Mouse (Mus musculus) heart, postnatal 10 days (tissue): ENCODE results near the gene Gm13090. TPM values are rescaled to one million over a fixed set of nuclear protein-coding genes. Genes with fewer than 3 reads are reported as not detected.

Source experiments
- DNase-seq, 2 experiments: peaks; one replicate each; pipeline ENCODE4 v3.0.0; 2021
- intact Hi-C: fragments of 180-260 bp; cut with DNase I; formaldehyde crosslinking; loops from one replicate; pipeline ENCODE4 v1.15.1; 2025
- total RNA-seq, 2 experiments: library from RNA; stranded (reverse); gene quantifications; 2 replicates each; pipeline ENCODE4 v1.2.3; 2021

The Gm13090 gene
- total RNA-seq, 2 experiments from 2014 or later: not detected

DNA sequence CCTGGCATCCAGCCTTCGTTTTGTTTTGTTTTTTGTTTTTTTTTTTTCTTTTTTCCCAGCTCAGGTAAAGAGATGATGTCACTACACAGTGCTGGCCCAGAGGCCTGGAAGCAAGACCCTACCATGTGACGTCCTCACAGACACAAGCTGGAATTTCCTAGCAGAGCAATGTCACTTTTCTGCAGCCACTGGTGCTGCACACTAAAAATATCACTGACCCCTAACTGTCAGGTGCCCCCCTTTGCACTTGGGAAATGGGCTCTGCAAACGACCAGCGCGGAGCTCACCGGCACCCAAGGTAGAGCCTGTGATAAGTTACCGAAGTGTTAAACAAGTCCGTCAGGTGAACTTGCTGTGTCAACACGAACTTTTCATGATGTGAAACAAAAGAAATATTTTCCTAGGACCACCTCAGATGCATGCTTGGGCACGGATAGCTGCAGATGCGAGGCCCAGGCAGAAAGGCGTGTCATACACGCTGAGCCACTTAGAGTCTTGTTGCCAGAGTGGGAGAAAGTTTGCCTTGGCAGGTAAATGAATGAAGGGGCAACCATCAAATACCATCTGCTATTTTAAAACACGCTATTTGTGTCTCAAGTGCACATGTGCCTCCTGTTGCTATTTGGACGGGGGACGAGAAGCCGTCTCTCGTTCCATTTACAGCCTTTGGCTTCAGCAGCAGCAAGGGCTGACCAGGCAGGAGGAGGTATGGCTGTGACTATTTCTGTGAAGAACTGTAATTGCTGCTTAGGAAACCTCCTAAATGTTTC is 7.1 kb downstream of the Gm13090 start:
- DNase-seq: peak; percentile 63 to 67
- intact Hi-C loops: no loop called here

DNA sequence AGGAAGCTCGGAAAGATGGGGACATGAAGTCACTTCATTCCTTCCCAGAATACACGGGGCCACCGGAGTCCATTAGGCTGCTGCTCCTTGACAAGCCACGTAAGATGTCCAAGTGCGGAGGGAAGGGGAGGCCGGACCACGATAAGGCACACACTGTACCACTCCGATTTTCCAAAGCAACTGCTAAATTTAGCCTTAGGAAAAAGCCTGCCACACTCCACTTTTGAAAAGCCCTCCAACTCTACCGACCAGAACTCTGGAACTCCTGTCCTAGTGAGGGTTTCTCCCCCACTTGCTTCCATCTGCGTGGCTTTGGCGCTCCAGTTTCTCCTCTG is 7.7 kb downstream of the Gm13090 start:
- DNase-seq: no peak
- intact Hi-C loops: no loop called here

GRCm38 (mm10) chr4:151103646-151104045 is 14.3 kb downstream of the Gm13090 start:
- intact Hi-C loops: no loop called here
- DNase-seq: no peak

DNA sequence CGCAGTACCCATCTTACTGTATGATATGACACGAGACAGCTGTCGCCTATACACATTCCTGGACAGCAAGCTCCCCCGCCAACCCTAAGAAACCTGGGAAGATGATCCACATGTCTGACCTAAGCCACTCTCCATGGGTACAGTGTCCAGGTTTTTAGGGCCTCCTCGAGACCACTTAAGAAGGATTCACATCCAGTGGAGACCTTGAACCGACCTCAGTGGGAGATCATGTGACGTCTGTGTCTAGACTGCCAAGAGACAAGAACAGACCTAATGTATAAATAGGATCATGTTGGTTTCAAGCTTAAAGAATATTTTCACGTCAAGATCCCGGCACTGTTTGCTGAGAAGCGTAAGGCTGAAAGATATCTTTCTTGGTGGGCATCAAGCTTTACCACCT is 14.8 kb downstream of the Gm13090 start:
- peak in 1 of 2 experiments; percentile 36 for DNase-seq
- intact Hi-C loops: no loop called here

DNA sequence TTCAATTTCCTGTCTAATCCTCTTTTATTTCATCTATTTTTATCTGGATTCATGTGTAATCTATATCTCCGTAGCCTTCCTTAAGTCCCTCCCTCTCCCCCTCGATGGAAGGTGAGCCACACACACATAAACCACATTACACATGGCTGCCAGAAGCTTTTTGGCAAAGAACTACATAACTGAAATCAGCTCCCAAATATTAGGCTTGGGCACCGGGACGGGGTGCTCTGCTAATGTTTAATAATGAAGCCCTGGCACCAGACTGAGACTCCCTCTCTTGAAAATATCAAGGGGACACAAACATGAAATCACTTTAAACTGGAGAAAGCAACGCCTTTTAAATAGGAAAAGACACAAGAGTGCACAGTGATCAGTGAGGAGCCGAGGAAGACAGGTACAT is 16.5 kb downstream of the Gm13090 start:
- intact Hi-C loops: no loop called here
- peak in 1 of 2 experiments; percentile 25 for DNase-seq

DNA sequence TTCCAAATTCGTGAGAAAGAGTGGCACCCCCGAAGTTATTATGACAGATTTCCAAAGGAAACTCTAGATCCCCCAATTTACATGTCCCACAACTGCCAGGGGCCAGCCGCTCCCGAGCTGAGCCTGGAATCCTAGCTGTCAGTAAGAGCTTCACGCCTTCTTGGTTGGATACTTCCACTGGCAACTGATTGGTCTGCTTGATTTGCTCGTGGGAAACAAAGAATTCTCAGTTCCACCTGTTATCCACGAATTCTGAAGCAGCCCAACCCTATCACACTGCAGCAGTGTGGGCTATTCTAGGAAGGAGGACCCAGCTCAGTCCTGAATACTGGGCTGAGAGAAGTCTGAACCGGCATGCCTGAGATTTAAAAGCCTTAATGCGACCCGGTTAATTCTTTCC is 17.1 kb downstream of the Gm13090 start:
- intact Hi-C loops: no loop called here
- DNase-seq: no peak

- intact Hi-C loops: loop anchor here (2.0 kb wide), 1 partner anchor 21 kb away; no protein-coding TSS in a partner anchor
- no peak for DNase-seq
Observed at GRCm38 (mm10) chr4:151107131-151108001, 18.0 kb downstream of the Gm13090 start.

DNA sequence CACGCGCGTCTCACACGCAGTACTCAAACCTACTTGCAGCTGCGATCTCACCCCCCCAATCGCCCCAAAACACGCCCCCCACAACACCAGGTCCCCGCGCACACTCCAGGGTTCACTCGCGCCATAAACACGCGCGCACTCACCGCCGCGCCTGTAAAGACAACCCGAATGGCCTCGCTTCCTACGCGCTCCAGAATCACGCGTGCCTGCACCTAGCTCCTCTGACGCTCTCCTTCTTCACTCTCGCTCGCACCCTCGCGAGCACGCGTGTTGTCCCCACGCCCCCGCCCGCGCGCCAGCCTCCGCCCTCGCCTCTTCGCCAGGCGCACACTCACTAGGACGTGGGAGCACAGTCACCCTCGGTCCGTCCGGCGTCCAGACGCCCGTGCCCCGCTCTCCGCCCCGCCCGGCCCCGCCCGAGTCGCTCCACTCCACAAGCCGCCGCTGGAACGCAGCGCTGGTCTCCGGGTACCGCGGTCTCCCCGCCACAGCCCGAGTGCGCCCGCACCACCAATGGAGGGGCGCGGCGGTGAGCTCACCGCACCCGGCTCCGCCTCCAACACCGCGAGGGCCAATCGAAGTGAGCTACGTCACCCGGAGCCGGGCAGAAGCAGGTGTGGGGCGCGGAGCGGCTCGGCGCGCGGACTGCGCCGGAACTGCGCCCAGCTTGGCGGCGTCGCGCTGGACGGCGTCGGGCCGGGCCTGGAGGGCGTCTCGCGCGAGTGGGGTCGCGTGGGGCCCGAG is 18.8 kb downstream of the Gm13090 start:
- peak; percentile 93 for DNase-seq
- intact Hi-C loops: loop anchor here (2.0 kb wide), 1 partner anchor 21 kb away; no protein-coding TSS in a partner anchor

DNA sequence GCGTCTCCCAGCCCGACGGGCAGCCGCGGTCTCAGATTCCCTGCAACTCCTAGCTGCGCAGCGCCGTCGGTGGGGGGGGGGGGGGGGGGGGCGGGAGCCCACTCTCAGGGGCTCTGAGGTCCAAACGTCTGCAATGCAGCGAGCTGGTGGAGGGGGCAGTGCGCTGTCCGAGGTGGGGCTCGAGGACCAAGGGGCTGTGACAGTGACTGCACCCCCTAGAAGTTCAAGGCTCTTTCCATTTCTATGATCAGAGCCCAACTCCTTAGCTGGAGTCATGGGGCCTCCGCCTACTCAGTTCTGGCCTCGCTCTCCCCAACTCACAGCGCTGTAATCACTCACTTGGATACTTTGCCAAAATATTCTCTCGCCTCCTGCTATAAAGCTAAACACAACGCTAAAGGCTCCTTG is 19.5 kb downstream of the Gm13090 start:
- no peak for DNase-seq
- intact Hi-C loops: loop anchor here (2.0 kb wide), 1 partner anchor 20 kb away; no protein-coding TSS in a partner anchor

DNA sequence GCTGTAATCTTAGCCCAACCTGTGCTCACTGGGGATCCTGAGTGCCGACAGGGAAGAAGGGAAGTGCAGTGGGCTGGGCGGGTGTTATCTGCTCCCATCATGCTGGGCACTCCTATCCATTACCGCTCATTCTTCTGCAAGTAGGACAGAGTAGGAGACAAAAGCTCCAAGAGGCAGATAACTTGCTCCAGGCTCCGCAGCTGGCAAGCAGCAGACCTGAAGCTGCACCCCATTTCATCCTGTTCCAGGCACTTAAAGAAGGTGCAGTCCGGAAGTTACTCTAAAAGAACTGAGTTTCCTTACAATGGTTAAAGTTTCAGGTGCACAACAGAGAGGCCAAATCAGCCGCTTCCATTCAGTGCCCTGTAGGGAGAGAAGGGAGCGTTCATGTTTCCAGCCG is 21.9 kb downstream of the Gm13090 start:
- intact Hi-C loops: no loop called here
- DNase-seq: no peak

GRCm38 (mm10) chr4:151114574-151114973 is 25.2 kb downstream of the Gm13090 start:
- DNase-seq: no peak
- intact Hi-C loops: no loop called here

DNA sequence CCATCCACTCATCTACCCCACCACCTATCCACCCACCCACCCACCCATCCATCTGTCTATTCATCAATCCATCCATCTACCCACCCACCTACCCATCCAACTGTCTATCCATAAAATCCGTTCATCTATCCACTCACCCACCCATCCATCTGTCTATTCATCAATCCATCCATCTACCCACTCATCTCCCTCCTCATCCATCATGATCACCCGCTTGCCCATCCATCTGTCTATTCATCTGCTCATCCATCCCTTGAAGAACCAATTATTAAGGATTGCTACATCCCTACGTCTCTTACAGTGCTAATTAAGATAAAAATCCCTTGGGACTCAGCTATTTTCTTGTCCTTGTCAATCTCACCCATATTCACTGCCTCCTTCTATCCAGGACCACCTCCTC is 29.5 kb downstream of the Gm13090 start:
- intact Hi-C loops: no loop called here
- DNase-seq: no peak

- intact Hi-C loops: loop anchor here (2.0 kb wide), 2 partner anchors 19 to 55 kb away; no protein-coding TSS in a partner anchor
Observed at GRCm38 (mm10) chr4:151127636-151128548, 38.5 kb downstream of the Gm13090 start.

DNA sequence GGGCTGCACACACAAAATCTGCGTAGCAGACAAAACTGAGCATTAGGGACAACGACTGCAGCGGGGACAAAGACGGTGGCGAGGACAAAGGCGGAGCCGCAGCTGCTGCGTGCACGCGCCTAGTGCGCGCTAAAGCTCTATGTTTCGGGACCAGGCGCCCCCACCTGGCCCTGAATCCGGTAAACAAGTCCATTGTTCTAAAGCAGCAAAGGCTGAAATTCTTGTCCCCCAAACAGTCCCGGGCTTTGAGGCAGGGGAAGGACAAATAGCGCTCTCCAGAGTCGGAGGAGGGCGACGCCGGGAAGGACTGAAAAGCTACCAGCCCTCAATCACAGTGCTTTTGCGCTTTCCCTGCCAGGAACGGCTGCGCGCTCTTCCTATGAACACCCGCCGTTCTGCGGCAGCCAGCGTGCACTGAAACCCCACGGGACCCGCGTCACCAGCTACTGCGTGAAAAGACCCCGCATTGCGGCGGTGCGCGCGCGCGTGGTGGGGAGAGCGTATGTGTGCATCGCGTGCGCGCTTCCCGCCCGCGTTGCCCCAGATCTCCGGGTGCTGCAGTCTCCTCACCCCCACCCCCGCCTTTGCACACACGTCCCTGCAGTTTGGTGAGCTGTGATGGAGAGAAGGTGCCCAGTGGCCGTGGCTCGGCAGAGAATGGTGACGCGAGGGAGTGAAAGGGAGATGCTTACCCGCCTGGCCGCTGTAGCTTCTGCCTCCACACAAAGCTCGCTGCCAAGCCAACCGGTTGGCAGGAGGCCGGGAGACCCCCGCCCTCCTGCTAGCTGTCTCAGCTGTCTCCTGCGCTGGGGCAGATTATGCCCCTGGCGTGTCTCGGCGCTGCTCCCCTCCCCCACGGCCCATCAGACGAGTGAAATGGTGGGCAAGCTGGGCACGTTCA is 39.5 kb downstream of the Gm13090 start:
- peak; percentile 80 to 86 for DNase-seq
- intact Hi-C loops: loop anchor here (2.0 kb wide), 2 partner anchors 20 to 56 kb away; no protein-coding TSS in a partner anchor

More at GRCm38 (mm10) chr4:151127636-151128548, 38.5 kb downstream of the Gm13090 start:
- DNase-seq: no peak

DNA sequence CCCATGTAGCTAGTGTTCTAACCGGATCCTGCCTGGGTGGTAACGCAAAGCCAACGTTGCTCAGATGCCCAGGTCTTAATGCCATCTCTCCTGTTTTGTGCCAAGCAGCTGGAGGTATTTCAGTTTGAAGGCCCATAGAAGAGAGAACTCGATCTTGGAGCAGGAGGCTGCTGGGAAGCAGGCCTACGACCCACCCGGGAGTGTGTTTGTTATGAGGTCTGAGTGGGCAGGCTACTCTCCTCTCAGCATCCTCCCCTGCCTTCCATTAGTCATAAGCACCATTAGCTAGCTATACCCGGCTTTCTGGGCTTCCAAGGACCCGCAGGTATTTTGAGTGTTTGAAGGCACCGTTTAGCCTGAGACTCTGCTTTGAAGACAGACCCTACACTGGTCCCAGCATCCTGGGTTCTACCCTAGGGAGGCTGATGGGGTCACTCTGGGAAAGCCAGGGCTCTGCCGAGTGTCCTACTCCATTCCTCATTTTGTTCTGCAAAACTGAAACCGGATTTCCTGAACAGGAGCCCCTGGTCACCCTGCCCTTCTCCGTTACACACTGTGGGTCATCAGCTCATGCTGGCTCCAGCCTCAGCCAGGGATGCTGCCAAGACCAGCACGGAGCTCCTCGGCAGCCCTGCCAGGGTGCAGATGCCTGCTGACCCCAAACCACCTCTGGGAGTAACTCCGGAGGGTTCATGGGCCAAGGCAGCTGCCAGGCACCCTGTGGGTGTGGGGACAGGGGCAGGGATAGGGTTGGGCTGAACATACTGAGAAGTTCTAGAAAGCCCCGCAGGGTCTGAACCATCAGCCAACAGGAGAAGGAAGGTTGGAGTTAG is 40.6 kb downstream of the Gm13090 start:
- DNase-seq: peak; percentile 55 to 71
- intact Hi-C loops: loop anchor here (2.0 kb wide), 2 partner anchors 21 to 57 kb away; no protein-coding TSS in a partner anchor

GRCm38 (mm10) chr4:151130756-151131490 is 41.6 kb downstream of the Gm13090 start:
- no peak for DNase-seq
- intact Hi-C loops: no loop called here

GRCm38 (mm10) chr4:151132493-151132892 is 43.1 kb downstream of the Gm13090 start:
- intact Hi-C loops: no loop called here
- no peak for DNase-seq
